Mouse (Mus musculus): ENCODE results near the gene Apol11a. TPM values are rescaled to one million over a fixed set of nuclear protein-coding genes. Genes with fewer than 3 reads are reported as not detected.
"Not testable (repeated sequence)": the region's sequence is repeated elsewhere in the genome, so short reads cannot be mapped to it uniquely, and the experiment has no call there.

The Apol11a gene
- total RNA-seq (2021), result not detected
- long read RNA-seq, experiment 1, result 0 reads
- long read RNA-seq, experiment 2, result 0 reads

GRCm38 (mm10) chr15:77507966-77508365 is at the start of gene Apol11a:
Gene Apol11a (plus strand): TSS chr15:77508271.
- not testable (repeated sequence) for DNase-seq

GRCm38 (mm10) chr15:77474699-77475390 is 33.2 kb upstream of the Apol11a start:
- DNase-seq, result not testable (repeated sequence)

GRCm38 (mm10) chr15:77476693-77477092 is 31.4 kb upstream of the Apol11a start, which contains the start of gene Apol10a:
Gene Apol10a (plus strand): TSS chr15:77477047.
- DNase-seq, result not testable (repeated sequence)

- no peak for DNase-seq
Observed at GRCm38 (mm10) chr15:77482140-77482794, 25.8 kb upstream of the Apol11a start.

GRCm38 (mm10) chr15:77493181-77493580 is 14.9 kb upstream of the Apol11a start:
- not testable (repeated sequence) for DNase-seq

- DNase-seq, result not testable (repeated sequence)
Observed at GRCm38 (mm10) chr15:77494694-77495093, 13.4 kb upstream of the Apol11a start.

GRCm38 (mm10) chr15:77520596-77520995 is 12.5 kb downstream of the Apol11a start:
- DNase-seq, result not testable (repeated sequence)

GRCm38 (mm10) chr15:77523186-77523843 is 15.2 kb downstream of the Apol11a start:
- DNase-seq, result peak; percentile 65 to 87

- no peak for DNase-seq
Observed at GRCm38 (mm10) chr15:77533216-77533615, 25.1 kb downstream of the Apol11a start, which contains the start of gene Apol7c. Gene Apol7c (minus strand): TSS chr15:77533316.

GRCm38 (mm10) chr15:77539221-77539620 is 31.1 kb downstream of the Apol11a start:
- DNase-seq, result not testable (repeated sequence)

- no peak for DNase-seq
Observed at GRCm38 (mm10) chr15:77561792-77562191, 53.7 kb downstream of the Apol11a start, which contains the start of gene 1700025B11Rik. Gene 1700025B11Rik (minus strand): TSS chr15:77561892.

GRCm38 (mm10) chr15:77563219-77563618 is 55.1 kb downstream of the Apol11a start:
- no peak for DNase-seq

Other genes with a start within 250 kb of the Apol11a start
- 10 to 100 TPM; 86.5 to 90.5 TPM for gene Rbfox2, start 201.3 kb upstream of the Apol11a start, total RNA-seq (2021)
- gene Apol7a, start 109.2 kb upstream of the Apol11a start, total RNA-seq (2021), result under 1 TPM in 1 of 2 experiments, not detected in 1; 0.13 TPM
- gene Apol9a, start 97.1 kb upstream of the Apol11a start, total RNA-seq (2021), result under 1 TPM; 0.30 to 0.62 TPM
- under 1 TPM in 1 of 2 experiments, not detected in 1; 0.31 TPM for gene Apol7b, start 60.8 kb upstream of the Apol11a start, total RNA-seq (2021)
- gene Apol10a, start 31.2 kb upstream of the Apol11a start, total RNA-seq (2021), result not detected
- gene Apol7c, start 25.0 kb downstream of the Apol11a start, total RNA-seq (2021), result 1 to 10 TPM in 1 of 2 experiments, not detected in 1; 2.8 TPM
- gene 1700025B11Rik, start 53.6 kb downstream of the Apol11a start, total RNA-seq (2021), result not detected
- 1 to 10 TPM in 1 of 2 experiments, under 1 TPM in 1; 0.69 to 3.9 TPM for gene Apol10b, start 87.9 kb downstream of the Apol11a start, total RNA-seq (2021)
- gene Gm36245, start 91.0 kb downstream of the Apol11a start, total RNA-seq (2021), result not detected
- 1 to 10 TPM; 2.5 to 2.8 TPM for gene Apol11b, start 135.0 kb downstream of the Apol11a start, total RNA-seq (2021)
- under 1 TPM in 1 of 2 experiments, not detected in 1; 0.28 TPM for gene Apol7e, start 190.6 kb downstream of the Apol11a start, total RNA-seq (2021)
- gene Apol9b, start 220.8 kb downstream of the Apol11a start, total RNA-seq (2021), result under 1 TPM in 1 of 2 experiments, not detected in 1; 0.46 TPM
- gene Apol8, start 248.7 kb downstream of the Apol11a start, total RNA-seq (2021), result not detected

All from heart, adult 18-20 months (tissue).